Mouse (Mus musculus) layer of hippocampus, adult 9-10 months (tissue): ENCODE results near the gene Ak2.

Source experiments
- DNase-seq: peaks from one replicate; pipeline ENCODE4 v3.0.0; 2022; ENCODE audit warnings: low spot score

Ak2 gene

GRCm38 (mm10) chr4:128991500-128992008 lies at the start of gene Ak2:
Ak2 (plus strand) TSS chr4:128991958.
- no peak for DNase-seq

- no peak for DNase-seq
Measured at GRCm38 (mm10) chr4:128942346-128942745, 49.4 kb upstream of the Ak2 start.

GRCm38 (mm10) chr4:128946736-128947135 lies 45.0 kb upstream of the Ak2 start:
- no peak for DNase-seq

- DNase-seq = no peak
Measured at GRCm38 (mm10) chr4:128947326-128947933, 44.3 kb upstream of the Ak2 start.

- no peak for DNase-seq
Measured at GRCm38 (mm10) chr4:128948137-128948674, 43.6 kb upstream of the Ak2 start.

- DNase-seq = no peak
Measured at GRCm38 (mm10) chr4:128949470-128950005, 42.2 kb upstream of the Ak2 start.

GRCm38 (mm10) chr4:128950461-128950860 lies 41.3 kb upstream of the Ak2 start:
- DNase-seq = no peak

GRCm38 (mm10) chr4:128953851-128954250 lies 37.9 kb upstream of the Ak2 start:
- no peak for DNase-seq

GRCm38 (mm10) chr4:128957155-128957911 lies 34.4 kb upstream of the Ak2 start:
- no peak for DNase-seq

GRCm38 (mm10) chr4:128958156-128958555 lies 33.6 kb upstream of the Ak2 start:
- no peak for DNase-seq

GRCm38 (mm10) chr4:128958849-128959248 lies 32.9 kb upstream of the Ak2 start:
- DNase-seq = no peak

GRCm38 (mm10) chr4:128959676-128960075 lies 32.1 kb upstream of the Ak2 start:
- no peak for DNase-seq

GRCm38 (mm10) chr4:128961301-128962028 lies 30.3 kb upstream of the Ak2 start:
- no peak for DNase-seq

GRCm38 (mm10) chr4:128962029-128962925 lies 29.5 kb upstream of the Ak2 start, which contains the start of gene Azin2:
Azin2 (minus strand) TSS chr4:128962442.
- DNase-seq = peak; percentile 76

- DNase-seq = no peak
Measured at GRCm38 (mm10) chr4:128962926-128963290, 28.9 kb upstream of the Ak2 start.

- no peak for DNase-seq
Measured at GRCm38 (mm10) chr4:128966751-128967150, 25.0 kb upstream of the Ak2 start.

- no peak for DNase-seq
Measured at GRCm38 (mm10) chr4:128969081-128969480, 22.7 kb upstream of the Ak2 start.

GRCm38 (mm10) chr4:128969607-128970416 lies 21.9 kb upstream of the Ak2 start:
- DNase-seq = no peak

- no peak for DNase-seq
Measured at GRCm38 (mm10) chr4:128970417-128970807, 21.3 kb upstream of the Ak2 start.

GRCm38 (mm10) chr4:128971065-128971694 lies 20.6 kb upstream of the Ak2 start:
- DNase-seq = peak; percentile 40
